Mouse (Mus musculus) embryo, embryonic 10 days (tissue): ENCODE measurements around the gene Asxl1.

Experiments
- DNase-seq: peaks from one replicate; pipeline ENCODE4 v3.0.0-alpha.2; 2015; ENCODE audit warnings: low spot score

Asxl1 gene

GRCm38 (mm10) chr2:153412563-153412962 is 66.9 kb downstream of the Asxl1 start:
- no peak for DNase-seq

GRCm38 (mm10) chr2:153414607-153415006 is 69.0 kb downstream of the Asxl1 start:
- DNase-seq, result peak; percentile 60

- no peak for DNase-seq
Observed at GRCm38 (mm10) chr2:153417841-153418240, 72.2 kb downstream of the Asxl1 start.

GRCm38 (mm10) chr2:153418381-153418780 is 72.8 kb downstream of the Asxl1 start:
- DNase-seq, result no peak

DNA sequence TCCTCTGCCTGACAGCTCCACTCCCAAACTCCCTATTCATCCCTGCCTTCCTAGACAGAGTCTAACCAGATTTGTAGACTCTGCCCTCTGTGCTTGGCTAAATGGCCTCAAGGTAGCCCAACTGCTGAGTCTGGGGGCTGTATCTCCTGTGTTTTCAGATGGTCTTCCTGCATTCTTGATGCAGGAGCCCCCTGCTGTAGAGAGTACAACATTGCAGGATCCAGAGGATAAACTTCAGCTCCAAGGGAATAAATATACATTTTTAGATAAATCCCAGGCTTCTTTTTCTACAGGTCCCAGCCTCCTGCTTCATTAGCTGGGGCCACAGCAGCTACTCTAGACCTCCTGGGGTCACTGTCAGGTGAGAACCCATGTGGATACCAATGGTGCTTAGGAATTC is 75.6 kb downstream of the Asxl1 start:
- DNase-seq, result peak; percentile 35

DNA sequence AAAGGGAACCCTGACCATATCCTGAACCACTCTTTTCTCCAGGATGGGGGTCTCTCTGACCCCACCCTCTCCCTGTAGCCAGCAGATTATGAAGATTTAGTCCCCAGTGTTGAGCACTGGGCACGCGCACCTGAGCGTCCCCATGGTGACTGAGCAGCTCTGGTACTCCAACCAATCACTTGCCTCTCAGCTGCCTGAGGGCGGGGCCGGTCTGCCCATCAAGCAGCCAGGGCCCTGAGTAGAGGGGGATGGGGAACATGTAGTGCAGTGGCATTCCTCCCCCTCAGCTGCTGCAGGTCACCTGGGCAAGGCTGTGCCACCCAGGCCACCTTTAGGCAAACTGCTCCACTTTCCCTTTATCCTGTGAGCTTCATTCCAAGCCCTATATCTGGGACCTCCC is 76.4 kb downstream of the Asxl1 start:
- DNase-seq, result peak; percentile 69

DNA sequence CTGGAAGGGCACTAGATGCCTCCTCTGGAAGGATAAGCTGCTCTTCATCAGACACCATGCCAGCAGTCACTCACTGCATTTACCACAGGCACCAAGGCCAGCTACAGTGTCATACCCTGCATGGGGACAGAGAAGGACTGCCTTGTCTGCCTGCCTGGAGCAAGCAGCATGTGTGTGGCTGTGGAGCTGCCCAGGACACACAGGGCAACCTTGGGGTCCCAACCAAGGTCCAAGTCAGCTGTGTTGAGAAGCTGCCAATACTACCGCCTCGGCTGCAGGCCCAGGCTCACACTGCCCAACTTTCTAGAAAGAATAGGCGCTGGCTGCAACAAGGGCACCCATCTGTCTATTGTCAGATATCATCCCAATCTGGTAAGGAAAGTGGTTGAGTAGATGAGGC is 77.5 kb downstream of the Asxl1 start:
- DNase-seq, result no peak

- DNase-seq, result no peak
Observed at GRCm38 (mm10) chr2:153424557-153424956, 78.9 kb downstream of the Asxl1 start.

DNA sequence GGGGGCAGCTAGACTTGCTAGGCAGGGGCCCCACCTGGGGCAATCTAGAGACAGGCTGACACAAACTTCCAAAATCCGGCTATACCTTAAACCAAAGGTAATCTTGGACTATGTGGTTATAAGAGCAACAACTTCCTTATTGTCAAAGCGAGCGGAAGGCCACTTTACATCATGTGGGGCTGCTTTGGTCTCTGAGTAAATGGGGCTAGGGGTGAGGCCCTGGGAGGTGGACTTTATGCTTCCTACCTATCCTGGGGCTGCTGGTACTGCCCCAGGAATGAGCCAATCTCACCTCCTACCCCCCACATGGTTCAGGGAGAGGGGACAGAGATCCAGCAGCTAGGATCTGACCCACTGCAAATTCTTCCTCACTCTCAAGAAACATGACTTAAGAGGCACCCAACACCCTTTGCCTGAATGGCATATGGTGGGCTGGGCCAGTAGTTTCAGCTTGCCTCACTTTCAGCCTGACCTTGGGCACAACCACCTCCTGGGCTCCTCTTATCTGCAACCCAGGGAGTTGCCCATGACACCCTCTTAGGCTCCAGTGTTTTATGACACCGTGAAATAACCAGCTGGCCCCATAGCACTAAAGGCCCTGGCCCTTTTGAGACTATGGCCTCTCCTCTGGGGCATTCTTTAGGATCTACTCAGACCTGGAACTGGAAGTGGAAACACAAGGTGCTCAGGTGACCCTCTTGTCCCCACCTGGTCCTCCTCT is 79.7 kb downstream of the Asxl1 start:
- no peak for DNase-seq

DNA sequence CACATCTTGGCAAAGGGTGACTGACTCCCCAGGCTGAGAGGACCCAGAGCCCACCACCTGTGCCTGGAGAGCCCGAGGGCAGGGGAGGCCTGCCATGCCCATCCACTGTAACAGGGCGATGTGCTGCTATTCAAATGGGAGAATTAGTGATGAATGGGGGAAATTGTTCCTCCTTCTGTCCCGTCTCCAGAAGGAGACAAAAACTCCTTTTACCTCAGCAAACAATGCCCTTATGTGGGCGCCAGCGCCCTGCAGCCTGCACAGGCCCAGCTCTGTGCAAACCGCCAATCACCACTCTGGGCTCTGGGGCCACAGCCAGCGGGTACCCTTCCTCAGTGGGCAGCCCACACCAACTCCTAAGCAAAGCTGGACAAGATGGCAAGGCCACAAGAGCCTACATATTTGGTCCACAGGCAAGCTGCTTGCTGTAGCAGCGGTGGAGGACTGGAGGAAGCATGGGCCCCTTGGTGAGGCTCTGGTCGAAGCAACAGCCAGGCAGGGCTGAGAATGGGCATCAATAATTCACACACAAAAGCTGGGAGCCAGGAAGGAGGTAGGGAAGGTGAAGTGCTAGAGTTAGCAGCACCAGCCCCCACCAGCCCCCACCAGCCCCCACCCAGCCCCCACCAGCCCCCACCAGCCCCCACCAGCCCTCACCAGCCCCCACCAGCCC is 80.5 kb downstream of the Asxl1 start:
- DNase-seq, result peak; percentile 63

- peak; percentile 76 for DNase-seq
Observed at GRCm38 (mm10) chr2:153426931-153427330, 81.3 kb downstream of the Asxl1 start.

DNA sequence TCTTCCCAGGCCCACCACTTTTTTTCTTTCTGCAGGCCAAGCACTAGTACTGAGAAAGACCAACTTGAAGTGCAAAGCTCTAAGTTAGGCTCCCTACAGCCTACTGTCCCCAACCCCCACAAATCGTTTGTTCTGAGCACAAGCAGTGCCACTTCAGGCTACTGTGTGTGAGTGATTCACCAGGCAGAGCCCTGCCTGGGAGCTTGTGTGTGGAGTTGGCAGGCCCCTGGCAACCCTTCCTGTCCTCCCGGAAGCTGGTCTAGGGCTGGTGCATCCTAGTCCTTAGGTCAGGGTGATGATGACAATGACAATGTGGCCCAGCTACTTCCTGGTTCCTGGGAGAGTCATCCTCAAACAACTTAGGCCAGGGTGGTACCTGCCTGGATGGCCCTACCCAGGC is 82.9 kb downstream of the Asxl1 start:
- DNase-seq, result no peak

DNA sequence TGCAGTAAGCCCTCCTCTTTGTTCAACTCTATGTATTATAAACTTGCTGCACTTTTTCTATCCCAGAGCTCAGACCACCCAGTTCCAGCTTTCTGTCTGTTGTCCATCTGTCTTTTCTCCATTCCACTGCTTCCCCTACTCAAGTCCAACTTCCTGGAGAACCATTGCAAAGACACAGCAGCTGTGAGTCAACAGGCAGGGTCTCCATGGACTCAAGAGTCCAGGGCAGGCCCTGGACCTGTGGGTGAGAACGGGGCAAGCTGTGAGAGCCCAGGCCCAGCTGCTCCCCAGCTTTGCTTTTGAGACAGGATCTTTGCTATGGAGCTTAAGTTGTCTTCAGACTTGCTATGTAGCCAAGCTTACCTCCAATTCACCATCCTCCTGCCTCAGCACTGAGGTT is 84.9 kb downstream of the Asxl1 start:
- no peak for DNase-seq

DNA sequence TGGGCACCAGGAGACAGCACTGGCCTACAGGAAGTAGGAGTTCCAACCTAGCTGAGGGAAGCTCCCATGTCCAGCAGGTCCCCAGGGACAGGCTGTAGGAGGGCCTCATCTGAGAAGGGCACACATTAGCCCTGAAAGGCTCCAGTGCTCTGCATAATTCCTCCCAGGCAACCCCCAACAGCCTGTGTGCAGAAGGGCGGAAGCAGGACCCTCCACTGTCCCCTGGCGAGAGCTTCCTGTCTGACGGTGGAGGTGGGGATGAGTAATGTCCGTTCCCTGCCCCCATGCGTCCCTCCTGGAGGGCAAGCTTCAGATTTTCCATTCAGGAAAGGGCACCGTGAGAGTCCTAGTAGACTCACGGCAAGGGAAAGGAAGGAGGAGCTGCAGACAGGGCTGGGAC is 86.9 kb downstream of the Asxl1 start:
- peak; percentile 59 for DNase-seq

DNA sequence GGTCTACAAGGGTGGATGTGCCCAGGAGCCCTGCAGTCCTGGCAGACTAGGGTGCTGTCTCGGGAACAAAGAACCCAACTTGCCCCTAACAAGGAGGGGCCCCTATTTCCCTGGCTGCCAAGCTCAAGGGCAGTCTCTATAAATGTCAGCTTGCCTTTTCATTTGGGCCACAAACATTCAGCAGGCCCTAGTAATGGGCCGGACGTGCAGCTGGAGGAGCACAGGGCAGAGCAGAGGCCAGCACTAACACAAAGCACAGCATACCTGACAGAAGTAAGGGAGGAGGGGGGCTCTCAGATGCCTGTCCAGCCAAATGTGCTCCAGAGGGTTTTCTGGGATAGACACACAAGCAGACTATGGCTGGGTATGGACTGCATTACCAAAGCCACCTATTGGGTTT is 88.2 kb downstream of the Asxl1 start:
- DNase-seq, result no peak

DNA sequence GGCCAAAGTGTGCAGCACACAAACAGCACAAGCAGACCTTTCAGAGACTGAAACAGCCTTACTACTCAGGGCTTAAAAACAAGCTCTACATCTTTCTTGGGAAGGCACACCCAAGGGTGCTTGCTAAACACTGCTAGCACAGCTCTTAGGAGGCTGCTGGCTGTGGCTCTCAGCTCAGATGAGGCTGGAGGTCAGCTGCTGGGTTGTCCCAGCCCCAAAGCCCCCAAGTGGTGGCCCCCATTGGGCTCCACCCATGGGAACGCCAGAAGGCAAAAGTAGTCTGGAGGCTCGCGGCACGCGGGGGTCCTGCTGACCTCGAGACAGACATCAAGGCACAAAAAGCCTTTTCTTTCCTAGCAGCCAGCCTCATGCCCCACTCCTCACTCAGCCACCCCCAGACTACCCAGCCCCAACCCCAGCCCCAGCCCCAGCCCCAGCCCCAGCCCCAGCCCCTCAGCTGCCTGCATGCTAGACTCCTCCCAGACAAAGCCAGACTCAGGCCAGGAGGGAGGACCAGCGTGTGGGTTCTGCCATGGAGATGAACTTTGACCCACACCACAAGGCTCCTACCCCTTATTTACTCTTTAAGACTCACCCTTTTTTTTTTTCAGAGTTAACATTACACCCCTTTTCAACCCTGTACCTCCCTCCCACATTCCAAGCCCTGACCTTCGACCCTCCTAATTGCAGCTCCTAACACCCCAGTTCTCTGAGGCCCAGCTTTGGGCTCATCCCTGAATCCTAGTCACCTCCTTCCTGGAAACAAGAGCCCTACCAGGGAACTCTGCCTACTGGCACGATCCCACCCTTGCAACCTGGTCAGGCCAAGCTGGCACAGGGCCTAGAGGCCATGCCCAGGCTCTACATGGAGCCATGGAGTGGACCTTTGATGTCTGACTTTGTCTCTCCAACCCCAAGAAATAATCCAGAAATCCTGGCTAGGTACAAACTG is 89.5 kb downstream of the Asxl1 start:
- DNase-seq, result peak; percentile 79

- no peak for DNase-seq
Observed at GRCm38 (mm10) chr2:153436641-153437305, 91.1 kb downstream of the Asxl1 start.

DNA sequence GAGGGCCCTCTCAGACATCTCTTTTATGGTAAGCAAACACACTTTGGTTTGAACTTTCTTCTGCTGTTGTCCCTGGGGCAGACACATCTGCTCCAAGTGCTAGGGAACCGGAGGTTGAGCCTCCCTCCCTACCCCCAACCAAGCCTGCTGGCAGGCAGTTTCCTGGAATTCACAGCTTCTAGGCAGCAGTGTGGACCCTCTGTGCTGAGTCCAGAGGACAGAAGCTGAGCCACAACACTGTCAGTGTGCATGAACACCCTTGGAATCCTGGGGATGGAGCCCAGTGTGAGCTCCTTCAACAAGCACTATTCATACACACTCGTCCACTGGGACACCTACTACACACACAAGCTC is 91.7 kb downstream of the Asxl1 start:
- DNase-seq, result no peak

GRCm38 (mm10) chr2:153440755-153441154 is 95.1 kb downstream of the Asxl1 start:
- DNase-seq, result no peak

DNA sequence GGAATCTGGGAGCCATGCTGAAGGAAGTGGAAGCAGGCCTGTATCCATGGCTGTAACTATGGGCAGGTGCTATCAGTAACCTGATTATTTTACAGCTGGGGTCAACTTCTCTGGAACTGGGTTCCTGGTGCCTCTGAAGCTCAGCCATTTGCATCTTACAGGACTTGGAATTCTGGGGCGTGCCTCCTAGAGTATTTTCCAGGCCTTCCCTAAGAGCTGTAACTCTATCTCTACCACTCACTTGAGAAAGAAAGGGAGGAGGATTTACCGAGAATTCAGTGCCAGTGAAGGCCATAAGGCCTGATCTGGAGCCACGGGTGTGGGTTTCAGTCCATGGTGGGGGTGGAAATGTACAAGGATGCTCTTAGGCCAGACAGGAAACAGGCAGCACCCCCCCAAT is 95.6 kb downstream of the Asxl1 start:
- DNase-seq, result no peak

DNA sequence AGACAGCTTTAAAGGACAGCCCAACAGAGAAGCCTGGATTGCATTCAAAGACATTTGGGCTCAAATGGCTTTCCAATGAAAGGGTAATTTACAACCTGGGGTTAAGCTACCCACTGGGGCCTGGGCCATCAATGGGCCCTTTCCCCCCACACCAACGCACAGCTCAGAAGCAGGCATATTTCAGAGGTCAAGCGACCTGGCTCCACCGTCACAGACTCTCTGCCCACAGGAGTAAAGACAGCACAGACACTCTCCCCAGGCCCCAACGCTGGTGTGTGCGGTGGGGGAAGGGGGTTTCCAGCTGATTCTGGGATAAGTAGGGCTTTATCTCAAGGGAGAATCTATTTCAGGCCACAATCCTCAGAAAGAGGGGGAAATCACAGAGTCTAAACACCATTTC is 97.1 kb downstream of the Asxl1 start:
- DNase-seq, result peak; percentile 60
